Mouse (Mus musculus) bone marrow macrophage, adult 2 months (primary cell): ENCODE results near the gene Wnk4.

Source experiments
- CTCF ChIP-seq: IDR thresholded peaks from 2 replicates; pipeline ENCODE4 v1.5.1; 2012; ENCODE audit warnings: low read depth, mild to moderate bottlenecking, low read length, moderate library complexity
- POLR2A ChIP-seq: IDR thresholded peaks from 2 replicates; pipeline ENCODE4 v1.6.1; 2012; ENCODE audit warnings: mild to moderate bottlenecking, low read depth, low read length, borderline replicate concordance

GRCm38 (mm10) chr11:101248258-101248994, 11.9 kb upstream of the Wnk4 start:
- peak; percentile 42 for TF ChIP-seq CTCF
- TF ChIP-seq POLR2A: no peak
